Mouse (Mus musculus) kidney, adult 2 months (tissue): ENCODE measurements around the gene Galnt17.

Source experiments
- CTCF ChIP-seq: fragments of 200-500 bp; conservative IDR thresholded peaks from 2 replicates; pipeline ENCODE4 v1.5.1; 2011; ENCODE audit warnings: low read depth, mild to moderate bottlenecking, control low read depth, low read length, moderate library complexity, mixed read lengths; ENCODE audit not compliant: insufficient read depth, insufficient read length
- POLR2A ChIP-seq: fragments of 200-500 bp; IDR thresholded peaks from one replicate; pipeline ENCODE4 v1.6.1; 2011; ENCODE audit warnings: low read depth, low read length, control low read depth

- TF ChIP-seq CTCF (no peak), POLR2A (no peak)
Measured at GRCm38 (mm10) chr5:131246591-131246990, 61.7 kb downstream of the Galnt17 start.
